ENCODE assay signal across 25 mouse cellular contexts in genomic region chr5:75523041-75523678, GRCm38 (mm10). TPM values are rescaled to one million over a fixed set of nuclear protein-coding genes. Genes with fewer than 3 reads are reported as not detected.
DNase-seq lines count a peak whose midpoint lies in the region; ATAC-seq and TF ChIP-seq lines count a peak whose summit lies in the region.
"Had no signal": no experiment of that assay in that cellular context is flagged by ENCODE, and none has a peak within 500 bp of the region (broad histone marks: within the 10 kb centered on the region; RNA-seq: fewer than 3 reads in every experiment).

No protein-coding gene starts in this region.

- H3K9me3 ChIP-seq in liver, embryonic 11.5 days (ENCODE audit: control insufficient read depth, low read length), result no peaks in the 10 kb centered on the region
- no peaks in the 10 kb centered on the region for H3K9me3 ChIP-seq in liver, postnatal 0 days (ENCODE audit: low read length)
- H3K9me3 ChIP-seq in forebrain, embryonic 13.5 days (replicated peaks), result no peaks in the 10 kb centered on the region
- H3K9me3 ChIP-seq: embryonic facial prominence, embryonic 12.5 days; embryonic facial prominence, embryonic 15.5 days; forebrain, embryonic 12.5 days; G1E; hindbrain, embryonic 10.5 days; hindbrain, embryonic 13.5 days had no signal

- no peak for DNase-seq in liver, embryonic 11.5 days (ENCODE audit: low spot score)
- no peak for DNase-seq in liver, postnatal 0 days
- peak; percentile 59 for DNase-seq in ES-CJ7 (ENCODE audit: low read depth, low spot score)
- peak; percentile 53 for DNase-seq in ZHBTc4 (ENCODE audit: low read depth, low spot score)
- DNase-seq: adrenal gland, postnatal 10 days; adrenal gland, postnatal 36 days; cerebellum, adult 18-20 months; cerebellum, adult 9-10 months; cerebellum, postnatal 14 days; gastrocnemius, adult 2 months; gastrocnemius, postnatal 14 days; heart, adult 11 months; heart, postnatal 36 days had no signal

- 0 out of 2 replicates have a peak, but pooled peaks have one; percentile 34 for ATAC-seq in liver, embryonic 11.5 days (replicated peaks; ENCODE audit: low FRiP score)
- no peak for ATAC-seq in liver, postnatal 0 days
- peak; percentile 54; the same call in 1 of the 2 replicates for ATAC-seq in megakaryocyte-erythroid progenitor cell, adult 5-6 weeks (replicated peaks; ENCODE audit: low FRiP score, low TSS enrichment, poor library complexity, severe bottlenecking)
- ATAC-seq in forebrain, embryonic 13.5 days, result no peak
- no peak for ATAC-seq in frontal cortex, adult (ENCODE audit: low TSS enrichment)
- ATAC-seq: forebrain, embryonic 16.5 days; hindbrain, embryonic 16.5 days had no signal

- no peak overlapping the region for H3K9ac ChIP-seq in liver, embryonic 11.5 days (ENCODE audit: low read depth, low read length)
- no peak overlapping the region for H3K9ac ChIP-seq in liver, postnatal 0 days (replicated peaks)
- H3K9ac ChIP-seq in forebrain, embryonic 13.5 days, result no peak overlapping the region
- H3K9ac ChIP-seq: embryonic facial prominence, embryonic 12.5 days; embryonic facial prominence, embryonic 15.5 days; forebrain, embryonic 12.5 days; hindbrain, embryonic 13.5 days had no signal

- H3K36me3 ChIP-seq in liver, embryonic 11.5 days (ENCODE audit: control insufficient read depth, insufficient read depth, low read length), result no peaks in the 10 kb centered on the region
- no peaks in the 10 kb centered on the region for H3K36me3 ChIP-seq in liver, postnatal 0 days (replicated peaks; ENCODE audit: insufficient read depth, low read length)
- no peaks in the 10 kb centered on the region for H3K36me3 ChIP-seq in forebrain, embryonic 13.5 days (ENCODE audit: poor library complexity, severe bottlenecking)
- H3K36me3 ChIP-seq: embryonic facial prominence, embryonic 12.5 days; embryonic facial prominence, embryonic 15.5 days; forebrain, embryonic 12.5 days; G1E; hindbrain, embryonic 10.5 days; hindbrain, embryonic 13.5 days had no signal

- H3K27me3 ChIP-seq in liver, embryonic 11.5 days (replicated peaks; ENCODE audit: control insufficient read depth, insufficient read depth, low read length), result no peaks in the 10 kb centered on the region
- H3K27me3 ChIP-seq in liver, postnatal 0 days (ENCODE audit: insufficient read depth, low read length), result no peaks in the 10 kb centered on the region
- H3K27me3 ChIP-seq in forebrain, embryonic 13.5 days, result no peaks in the 10 kb centered on the region
- H3K27me3 ChIP-seq: embryonic facial prominence, embryonic 12.5 days; embryonic facial prominence, embryonic 15.5 days; forebrain, embryonic 12.5 days had no signal

- WGBS in liver, embryonic 11.5 days, result 69% methylated on average over 4 of the region's 4 CpGs
- WGBS in liver, postnatal 0 days (ENCODE audit: insufficient replicate concordance), result 63% methylated on average over 4 of the region's 4 CpGs
- WGBS in forebrain, embryonic 13.5 days, result 95% methylated on average over 4 of the region's 4 CpGs

- H3K4me1 ChIP-seq in liver, embryonic 11.5 days (replicated peaks; ENCODE audit: control insufficient read depth, insufficient read depth, low read length), result no peaks in the 10 kb centered on the region
- H3K4me1 ChIP-seq in liver, postnatal 0 days (ENCODE audit: insufficient read depth), result no peaks in the 10 kb centered on the region
- no peaks in the 10 kb centered on the region for H3K4me1 ChIP-seq in forebrain, embryonic 13.5 days
- H3K4me1 ChIP-seq: embryonic facial prominence, embryonic 12.5 days; embryonic facial prominence, embryonic 15.5 days had no signal

- H3K27ac ChIP-seq in liver, embryonic 11.5 days (ENCODE audit: low read depth, low read length), result no peak overlapping the region
- no peak overlapping the region for H3K27ac ChIP-seq in liver, postnatal 0 days (ENCODE audit: low read depth)
- H3K27ac ChIP-seq in forebrain, embryonic 13.5 days, result no peak overlapping the region
- H3K27ac ChIP-seq: embryonic facial prominence, embryonic 12.5 days; embryonic facial prominence, embryonic 15.5 days; forebrain, embryonic 12.5 days; gastrocnemius, adult 2 months; hindbrain, embryonic 10.5 days; hindbrain, embryonic 13.5 days had no signal

- H3K4me2 ChIP-seq in liver, embryonic 11.5 days, result no peak overlapping the region
- no peak overlapping the region for H3K4me2 ChIP-seq in liver, postnatal 0 days (ENCODE audit: low read depth, low read length)
- H3K4me2 ChIP-seq in forebrain, embryonic 13.5 days, result no peak overlapping the region
- H3K4me2 ChIP-seq: embryonic facial prominence, embryonic 12.5 days; embryonic facial prominence, embryonic 15.5 days; forebrain, embryonic 12.5 days; heart, embryonic 11.5 days; hindbrain, embryonic 13.5 days had no signal

- no peak for TF ChIP-seq CTCF in liver, postnatal 0 days (IDR thresholded peaks at IDR 0.05; ENCODE audit: low read depth)

- no peak overlapping the region for H3K4me3 ChIP-seq in liver, embryonic 11.5 days (ENCODE audit: low read depth, low read length)
- H3K4me3 ChIP-seq in liver, postnatal 0 days (ENCODE audit: low read depth, low read length), result no peak overlapping the region
- H3K4me3 ChIP-seq in forebrain, embryonic 13.5 days, result no peak overlapping the region
- H3K4me3 ChIP-seq: embryonic facial prominence, embryonic 12.5 days; embryonic facial prominence, embryonic 15.5 days; forebrain, embryonic 12.5 days; gastrocnemius, adult 2 months; hindbrain, embryonic 10.5 days; hindbrain, embryonic 13.5 days had no signal

- no peak for TF ChIP-seq EP300 in liver, postnatal 0 days (IDR thresholded peaks at IDR 0.05; ENCODE audit: low read depth)

RNA-seq across cellular contexts. Expression of gene Kit, which starts 51.6 kb away (rescaled TPM):
- 54.8 and 65.0 TPM in 2 replicates for polyA plus RNA-seq in liver, embryonic 11.5 days (2014; fragmentation: Nextera tagmentation; extraction: Ambion mirVana)
- polyA plus RNA-seq in liver, postnatal 0 days (2015; fragmentation: Nextera tagmentation; extraction: Ambion mirVana), result 6.5 and 6.8 TPM in 2 replicates
- 238 and 240 TPM in 2 replicates for total RNA-seq in megakaryocyte-erythroid progenitor cell, adult 5-6 weeks (2014; fragmentation: Nextera tagmentation)
- 148 and 188 TPM in 2 replicates for total RNA-seq in megakaryocyte-erythroid progenitor cell, adult 5-6 weeks (2017)
- polyA plus RNA-seq in forebrain, embryonic 13.5 days (2015; fragmentation: Nextera tagmentation; extraction: Ambion mirVana), result 25.6 and 28.2 TPM in 2 replicates

Comparison
In these comparisons a context has a peak if more than half of its experiments do, and no peak if none do; other contexts are left out.
1. ATAC-seq: peak in liver, embryonic 11.5 days (single experiment) and megakaryocyte-erythroid progenitor cell, adult 5-6 weeks (single experiment); none in liver, postnatal 0 days (single experiment), forebrain, embryonic 13.5 days (single experiment) and frontal cortex, adult (single experiment).
2. DNase-seq: peak in ES-CJ7 (single experiment) and ZHBTc4 (single experiment); none in liver, embryonic 11.5 days (single experiment) and liver, postnatal 0 days (single experiment).